30 mouse cellular contexts compared by ENCODE assay signal in the genomic region with DNA sequence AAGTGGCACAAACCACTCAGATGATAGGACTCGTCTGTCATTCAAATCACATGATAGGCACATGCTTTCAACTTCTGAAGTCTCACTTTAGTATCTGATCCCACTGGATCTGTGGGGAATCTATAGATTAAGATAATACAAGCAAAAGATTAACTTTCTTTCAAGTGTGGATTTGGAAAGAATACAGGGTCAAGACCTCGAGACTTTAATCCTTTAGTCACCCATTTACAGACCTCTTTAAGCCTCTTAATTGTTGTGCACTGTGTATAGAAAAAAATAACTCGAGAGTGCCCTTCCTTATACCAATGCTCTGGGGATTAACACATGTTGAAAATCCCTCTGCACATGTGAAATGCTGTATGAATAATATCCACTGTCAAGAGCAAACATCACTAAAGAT.
"Had no signal": no experiment of that assay in that cellular context is flagged by ENCODE, and none has a peak within 500 bp of the region (broad histone marks: within the 10 kb centered on the region; RNA-seq: fewer than 3 reads in every experiment).

No protein-coding gene starts in this region.

- H3K4me2 ChIP-seq: limb, embryonic 12.5 days; limb, embryonic 13.5 days; limb, embryonic 15.5 days; liver, embryonic 11.5 days; liver, embryonic 12.5 days; liver, embryonic 13.5 days; liver, embryonic 15.5 days; lung, embryonic 14.5 days; lung, embryonic 15.5 days; midbrain, embryonic 12.5 days; midbrain, embryonic 15.5 days had no signal

- H3K4me3 ChIP-seq: left cerebral cortex, adult 2 months; limb, embryonic 10.5 days; limb, embryonic 12.5 days; limb, embryonic 13.5 days; limb, embryonic 15.5 days; liver, embryonic 12.5 days; liver, embryonic 13.5 days; liver, embryonic 15.5 days; lung, embryonic 15.5 days; megakaryocyte, embryonic 14.5 days; midbrain, embryonic 10.5 days; midbrain, embryonic 12.5 days; midbrain, embryonic 15.5 days; myocyte had no signal

- ATAC-seq: liver, embryonic 12.5 days; liver, postnatal 0 days; lung, postnatal 0 days; midbrain, embryonic 15.5 days; midbrain, embryonic 16.5 days had no signal

- H3K36me3 ChIP-seq: limb, embryonic 10.5 days; limb, embryonic 12.5 days; limb, embryonic 13.5 days; limb, embryonic 15.5 days; liver, embryonic 12.5 days; liver, embryonic 13.5 days; liver, embryonic 15.5 days; lung, embryonic 15.5 days; midbrain, embryonic 10.5 days; midbrain, embryonic 12.5 days; midbrain, embryonic 15.5 days had no signal

- H3K4me1 ChIP-seq: limb, embryonic 15.5 days; liver, embryonic 12.5 days; liver, embryonic 13.5 days; liver, embryonic 15.5 days; lung, embryonic 15.5 days; megakaryocyte, embryonic 14.5 days; midbrain, embryonic 12.5 days; midbrain, embryonic 15.5 days had no signal

- H3K27ac ChIP-seq: left cerebral cortex, adult 2 months; limb, embryonic 10.5 days; limb, embryonic 12.5 days; limb, embryonic 13.5 days; limb, embryonic 15.5 days; liver, embryonic 12.5 days; liver, embryonic 13.5 days; liver, embryonic 14.5 days; liver, embryonic 15.5 days; lung, embryonic 15.5 days; macrophage; midbrain, embryonic 10.5 days; midbrain, embryonic 12.5 days; midbrain, embryonic 15.5 days had no signal

- H3K9me3 ChIP-seq: limb, embryonic 10.5 days; limb, embryonic 12.5 days; limb, embryonic 13.5 days; limb, embryonic 15.5 days; liver, embryonic 12.5 days; liver, embryonic 13.5 days; liver, embryonic 15.5 days; lung, embryonic 15.5 days; megakaryocyte, embryonic 14.5 days; midbrain, embryonic 10.5 days; midbrain, embryonic 12.5 days; midbrain, embryonic 15.5 days had no signal

- H3K9ac ChIP-seq: limb, embryonic 12.5 days; limb, embryonic 13.5 days; limb, embryonic 15.5 days; liver, embryonic 12.5 days; liver, embryonic 13.5 days; liver, embryonic 14.5 days; liver, embryonic 15.5 days; liver, postnatal 0 days; lung, embryonic 14.5 days; lung, embryonic 15.5 days; midbrain, embryonic 12.5 days; midbrain, embryonic 15.5 days had no signal

- H3K27me3 ChIP-seq: limb, embryonic 12.5 days; limb, embryonic 13.5 days; limb, embryonic 15.5 days; liver, embryonic 12.5 days; liver, embryonic 13.5 days; liver, embryonic 15.5 days; lung, embryonic 15.5 days; megakaryocyte, embryonic 14.5 days; midbrain, embryonic 15.5 days had no signal

- DNase-seq: left cerebral cortex, postnatal 4 days; liver; liver, embryonic 13.5 days; liver, postnatal 0 days; lung, adult 18-20 months; lung, adult 2 months; lung, embryonic 14.5 days; lung, postnatal 10 days; lung, postnatal 14 days; lung, postnatal 36 days; lung, postnatal 4 days; midbrain, embryonic 14.5 days had no signal
